Mouse (Mus musculus) C2C12 (cell line): Measurements from ENCODE around the gene Lsp1. TPM values are rescaled to one million over a fixed set of nuclear protein-coding genes. Genes with fewer than 3 reads are reported as not detected.

Experiments
- H3K27me3 ChIP-seq: one replicate; pipeline ENCODE4 v1.6.1; 2011; ENCODE audit not compliant: control insufficient read depth, insufficient read depth, insufficient read length
- H3K36me3 ChIP-seq: one replicate; pipeline ENCODE4 v1.6.1; 2011; ENCODE audit not compliant: control insufficient read depth, insufficient read depth
- H3K4me3 ChIP-seq: one replicate; pipeline ENCODE4 v1.5.1; 2011; ENCODE audit warnings: mild to moderate bottlenecking, control low read depth; ENCODE audit not compliant: poor library complexity, insufficient read depth, severe bottlenecking
- H3K79me2 ChIP-seq: one replicate; pipeline ENCODE4 v1.6.1; 2011; ENCODE audit not compliant: control insufficient read depth, insufficient read depth
- H3K79me3 ChIP-seq: one replicate; pipeline ENCODE4 v1.6.1; 2011; ENCODE audit warnings: low read depth, control low read depth
- H3ac ChIP-seq: one replicate; pipeline ENCODE3; 2011; ENCODE audit warnings: low read depth; ENCODE audit not compliant: control insufficient read depth, insufficient read length
- CEBPB ChIP-seq: IDR thresholded peaks from one replicate; pipeline ENCODE4 v1.6.1; 2011; ENCODE audit warnings: low read depth, mild to moderate bottlenecking, control low read depth, moderate library complexity
- CTCF ChIP-seq: IDR thresholded peaks from one replicate; pipeline ENCODE4 v1.5.1; 2011; ENCODE audit not compliant: control insufficient read depth, insufficient read depth, insufficient read length
- FOSL1 ChIP-seq: IDR thresholded peaks from one replicate; pipeline ENCODE4 v1.8.0; 2011; ENCODE audit warnings: mild to moderate bottlenecking, low read length; ENCODE audit not compliant: poor library complexity, insufficient read depth, severe bottlenecking
- MAX ChIP-seq: IDR thresholded peaks from one replicate; pipeline ENCODE4 v1.6.1; 2011; ENCODE audit warnings: mild to moderate bottlenecking, control low read depth
- MYOD1 ChIP-seq: IDR thresholded peaks from one replicate; pipeline ENCODE4 v1.6.1; 2011; ENCODE audit warnings: low read depth; ENCODE audit not compliant: control insufficient read depth, insufficient read length
- MYOG ChIP-seq: IDR thresholded peaks from one replicate; pipeline ENCODE4 v1.6.1; 2011; ENCODE audit not compliant: control insufficient read depth, insufficient read length; ENCODE audit errors: extremely low read depth
- USF1 ChIP-seq: IDR thresholded peaks from one replicate; pipeline ENCODE4 v1.6.1; 2011; ENCODE audit warnings: low read depth, mild to moderate bottlenecking, control low read depth, moderate library complexity
- polyA plus RNA-seq: library from polyadenylated mRNA; unstranded; fragments of >200 nt; fragmentation: generic; extraction: Trizol; gene quantifications from one replicate; pipeline ENCODE4 v1.2.1, GENCODE M21; 2012; ENCODE audit warnings: missing spikeins

Gene Lsp1
- polyA plus RNA-seq, 1 experiment, result 96.1 TPM

DNA sequence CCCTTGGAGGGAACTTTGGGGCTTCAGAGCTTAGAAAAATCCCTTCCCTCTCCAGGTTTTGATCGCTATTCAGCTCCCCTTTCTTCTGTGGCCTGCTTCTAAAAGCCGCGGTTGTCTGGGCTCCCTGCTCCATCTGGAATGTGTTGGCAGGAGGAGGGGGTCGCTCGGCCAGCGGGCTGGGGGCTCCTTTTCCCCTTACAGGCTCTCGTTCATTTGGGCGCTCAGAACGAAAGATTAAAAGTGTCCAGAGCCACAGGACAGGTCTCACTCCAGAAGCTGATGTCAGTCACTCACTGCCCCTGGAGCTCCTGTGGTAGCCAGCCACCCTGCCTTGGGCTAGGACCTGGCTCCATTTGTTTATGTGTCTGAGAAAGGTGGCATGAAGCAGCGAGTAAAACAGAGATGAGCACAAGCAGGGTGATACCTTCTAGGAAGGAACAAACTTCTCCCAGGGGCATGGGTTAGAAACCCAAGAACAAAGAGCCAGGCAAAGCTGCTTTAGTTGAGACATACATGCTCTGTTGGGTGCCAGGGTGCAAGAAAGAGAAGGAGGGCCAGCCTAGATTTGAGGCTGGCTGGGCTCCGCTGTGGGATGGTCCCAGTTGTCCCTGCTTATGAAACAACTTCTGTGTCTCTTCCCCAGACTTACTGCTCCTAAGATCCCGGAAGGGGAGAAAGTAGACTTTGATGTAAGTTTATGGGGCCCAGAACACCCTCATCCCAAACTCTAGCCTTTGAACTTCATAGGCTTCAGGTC is 49.6 kb downstream of the Lsp1 start:
- no peak overlapping the region for H3K4me3 ChIP-seq
- TF ChIP-seq FOSL1 (no peak), CEBPB (no peak), CTCF (no peak)

GRCm38 (mm10) chr7:142514048-142514447 is 53.4 kb downstream of the Lsp1 start:
- H3K27me3 ChIP-seq, result no peaks in the 10 kb centered on the region
- no peak for TF ChIP-seq USF1
- no peak for TF ChIP-seq MYOG
- TF ChIP-seq MAX, result no peak
- TF ChIP-seq FOSL1, result no peak
- H3K36me3 ChIP-seq, result no peaks in the 10 kb centered on the region
- no peak overlapping the region for H3K4me3 ChIP-seq
- H3ac ChIP-seq, result no peak overlapping the region
- H3K79me2 ChIP-seq, result no peaks in the 10 kb centered on the region
- no peaks in the 10 kb centered on the region for H3K79me3 ChIP-seq

More for the DNA sequence above, 49.6 kb downstream of the Lsp1 start:
- H3K79me2 ChIP-seq, result no peaks in the 10 kb centered on the region
- H3K27me3 ChIP-seq, result no peaks in the 10 kb centered on the region
- no peaks in the 10 kb centered on the region for H3K79me3 ChIP-seq
- H3K36me3 ChIP-seq, result no peaks in the 10 kb centered on the region
- no peak overlapping the region for H3ac ChIP-seq

GRCm38 (mm10) chr7:142516221-142516978 is 55.8 kb downstream of the Lsp1 start:
- H3K36me3 ChIP-seq, result no peaks in the 10 kb centered on the region
- no peaks in the 10 kb centered on the region for H3K79me2 ChIP-seq
- H3K4me3 ChIP-seq, result no peak overlapping the region
- H3K79me3 ChIP-seq, result no peaks in the 10 kb centered on the region
- H3K27me3 ChIP-seq, result no peaks in the 10 kb centered on the region
- H3ac ChIP-seq, result no peak overlapping the region
- TF ChIP-seq CTCF (no peak), MYOG (no peak)

- no peaks in the 10 kb centered on the region for H3K36me3 ChIP-seq
- no peaks in the 10 kb centered on the region for H3K79me2 ChIP-seq
- TF ChIP-seq USF1, result no peak
- TF ChIP-seq FOSL1, result no peak
- TF ChIP-seq CTCF, result no peak
- no peak for TF ChIP-seq MYOD1
- H3K27me3 ChIP-seq, result no peaks in the 10 kb centered on the region
- H3ac ChIP-seq, result no peak overlapping the region
- no peak overlapping the region for H3K4me3 ChIP-seq
- no peaks in the 10 kb centered on the region for H3K79me3 ChIP-seq
These were observed 56.9 kb downstream of the Lsp1 start for GRCm38 (mm10) chr7:142517531-142517930.

- H3K79me2 ChIP-seq, result no peaks in the 10 kb centered on the region
- no peaks in the 10 kb centered on the region for H3K36me3 ChIP-seq
- H3K27me3 ChIP-seq, result no peaks in the 10 kb centered on the region
- H3K4me3 ChIP-seq, result no peak overlapping the region
- TF ChIP-seq MAX (no peak), USF1 (no peak), CTCF (no peak), MYOG (no peak), FOSL1 (no peak), MYOD1 (no peak), CEBPB (no peak)
- no peak overlapping the region for H3ac ChIP-seq
- no peaks in the 10 kb centered on the region for H3K79me3 ChIP-seq
These were observed 59.7 kb downstream of the Lsp1 start for GRCm38 (mm10) chr7:142520331-142520730.

DNA sequence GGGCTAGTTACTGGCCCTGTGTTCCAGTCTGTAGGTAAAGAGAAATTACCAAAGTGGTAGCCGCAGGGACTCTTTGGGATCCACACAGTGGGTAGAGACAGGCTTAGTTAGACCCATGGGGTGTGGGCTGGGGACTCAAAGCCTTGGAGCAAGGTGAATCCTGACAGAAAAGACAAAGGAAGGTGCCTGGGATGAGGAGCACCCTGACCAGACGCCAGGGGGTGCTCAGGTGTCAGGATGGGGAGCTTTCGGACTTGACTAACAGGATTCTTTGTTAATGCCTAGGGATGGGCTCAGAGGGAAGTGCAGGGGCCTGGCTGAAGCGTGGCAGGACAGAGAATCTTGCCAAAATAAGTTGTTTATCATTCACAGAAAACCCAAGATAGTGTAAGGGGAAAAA is 61.7 kb downstream of the Lsp1 start:
- H3K27me3 ChIP-seq, result peaks cover 2% of the 10 kb centered on the region
- H3K36me3 ChIP-seq, result no peaks in the 10 kb centered on the region
- H3ac ChIP-seq, result no peak overlapping the region
- no peaks in the 10 kb centered on the region for H3K79me3 ChIP-seq
- H3K4me3 ChIP-seq, result no peak overlapping the region
- H3K79me2 ChIP-seq, result no peaks in the 10 kb centered on the region
- no peak for TF ChIP-seq CEBPB
- TF ChIP-seq MYOD1, result no peak
- no peak for TF ChIP-seq CTCF
- no peak for TF ChIP-seq MYOG
